Mouse (Mus musculus): ENCODE results near the gene Hmcn2. TPM values are rescaled to one million over a fixed set of nuclear protein-coding genes. Genes with fewer than 3 reads are reported as not detected.

The Hmcn2 gene
- total RNA-seq, 2 experiments from 2014 or later = 0.73 to 1.5 TPM

DNA sequence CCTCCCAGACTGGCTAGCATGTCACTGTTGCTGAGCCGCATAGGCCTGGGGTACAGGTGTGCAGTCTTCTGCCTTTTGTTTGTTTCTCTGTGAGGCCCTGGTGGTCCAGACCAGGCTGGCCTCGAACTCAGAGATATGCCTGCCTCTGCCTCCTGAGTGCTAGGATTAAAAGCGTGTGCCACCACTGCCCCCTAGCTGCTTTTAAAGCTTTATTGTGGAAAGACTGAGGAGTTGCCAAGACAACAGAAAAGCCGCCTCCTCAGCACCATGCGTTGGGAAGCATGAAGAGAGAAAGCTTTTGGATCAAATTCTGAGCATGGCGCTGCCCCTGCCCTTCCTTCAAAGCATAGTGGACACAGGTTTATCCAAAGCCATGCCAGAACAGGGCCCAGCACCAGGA lies 194.6 kb downstream of the Hmcn2 start:
- no peak for DNase-seq (ENCODE audit: low spot score in 2 of 2)

Other genes with a start within 250 kb of the Hmcn2 start
- 10 to 100 TPM; 54.8 to 63.6 TPM for gene Fnbp1, start 172.4 kb upstream of the Hmcn2 start, total RNA-seq (2021)
- 10 to 100 TPM; 52.7 to 60.2 TPM for gene Gpr107, start 162.1 kb upstream of the Hmcn2 start, total RNA-seq (2021)
- gene Ncs1, start 68.6 kb upstream of the Hmcn2 start, total RNA-seq (2021) = 1 to 10 TPM; 4.2 to 5.8 TPM
- 10 to 100 TPM; 25.0 to 30.6 TPM for gene Ass1, start 155.8 kb downstream of the Hmcn2 start, total RNA-seq (2021)